Mouse (Mus musculus): Measurements from ENCODE around the gene Ctf1.
"Not testable (repeated sequence)": the region's sequence is repeated elsewhere in the genome, so short reads cannot be mapped to it uniquely, and the experiment has no call there.

Gene Ctf1

GRCm38 (mm10) chr7:127727898-127728297, 15.4 kb downstream of the Ctf1 start:
- no peak for DNase-seq (ENCODE audit: extremely low read depth, low read depth, low spot score)

- no peak for DNase-seq (ENCODE audit: extremely low read depth, low read depth, low spot score)
These were observed 17.6 kb downstream of the Ctf1 start for GRCm38 (mm10) chr7:127730170-127730569.

DNA sequence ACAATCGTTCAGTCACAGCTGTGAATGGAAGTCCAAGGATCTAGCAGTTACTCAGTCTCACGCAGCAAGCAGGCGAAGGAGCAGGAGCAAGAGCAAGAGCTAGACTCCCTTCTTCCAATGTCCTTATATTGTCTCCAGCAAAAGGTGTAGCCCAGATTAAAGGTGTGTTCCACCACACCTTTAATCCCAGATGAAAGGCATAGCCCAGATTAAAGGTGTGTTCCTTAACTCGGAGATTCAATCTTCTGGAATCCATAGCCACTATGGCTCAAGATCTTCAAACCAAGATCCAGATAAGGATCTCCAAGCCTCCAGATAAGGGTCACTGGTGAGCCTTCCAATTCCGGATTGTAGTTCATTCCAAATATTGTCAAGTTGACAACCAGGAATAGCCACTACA, 19.5 kb downstream of the Ctf1 start, which contains the start of gene Ctf2:
Gene Ctf2, minus strand, starts transcription at position 101 of the 400 bp plus-strand sequence.
- DNase-seq (ENCODE audit: extremely low read depth, low read depth, low spot score) = not testable (repeated sequence)

DNA sequence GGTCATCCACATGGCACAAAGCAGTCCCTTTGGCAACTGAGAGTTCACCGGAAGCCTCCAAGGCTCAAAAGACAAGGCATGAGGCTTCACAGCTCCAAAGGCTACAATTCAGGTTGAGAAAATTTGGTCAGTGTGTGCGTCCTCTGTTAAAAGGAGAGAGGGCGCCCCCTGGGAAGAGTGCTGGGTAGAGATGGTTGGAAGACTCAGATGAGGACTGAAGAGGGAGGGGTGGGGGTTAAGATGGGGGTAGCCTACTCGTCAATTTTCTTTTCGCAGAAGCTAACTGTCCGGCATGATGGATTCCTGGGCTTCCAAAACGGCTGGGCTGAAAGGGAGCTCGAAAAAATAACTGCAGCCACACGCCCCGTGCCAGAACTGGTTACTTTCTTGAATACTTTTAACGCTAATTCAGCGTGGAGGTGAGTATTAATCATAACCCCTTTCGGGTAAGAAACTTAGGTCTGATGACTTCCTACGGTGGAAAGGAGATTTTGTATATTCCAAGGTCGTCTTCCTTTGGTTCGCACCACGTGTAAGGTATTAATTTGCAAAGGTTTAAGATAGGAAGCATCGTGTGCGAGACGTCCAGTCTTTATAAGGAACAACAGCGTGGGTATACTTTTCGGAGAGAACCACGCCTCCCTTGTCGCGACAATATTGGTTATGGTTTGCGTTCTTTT, 32.0 kb downstream of the Ctf1 start, which contains the start of gene Fbxl19:
Gene Fbxl19, plus strand, starts transcription at position 178 of the 680 bp plus-strand sequence.
- DNase-seq (ENCODE audit: extremely low read depth, low read depth, low spot score) = no peak

- peak; percentile 86 for DNase-seq (ENCODE audit: extremely low read depth, low read depth, low spot score)
These were observed 32.7 kb downstream of the Ctf1 start for GRCm38 (mm10) chr7:127745251-127745651.

GRCm38 (mm10) chr7:127745652-127746493, 33.3 kb downstream of the Ctf1 start:
- peak; percentile 96 for DNase-seq (ENCODE audit: extremely low read depth, low read depth, low spot score)

GRCm38 (mm10) chr7:127746494-127747491, 34.3 kb downstream of the Ctf1 start:
- no peak for DNase-seq (ENCODE audit: extremely low read depth, low read depth, low spot score)

DNA sequence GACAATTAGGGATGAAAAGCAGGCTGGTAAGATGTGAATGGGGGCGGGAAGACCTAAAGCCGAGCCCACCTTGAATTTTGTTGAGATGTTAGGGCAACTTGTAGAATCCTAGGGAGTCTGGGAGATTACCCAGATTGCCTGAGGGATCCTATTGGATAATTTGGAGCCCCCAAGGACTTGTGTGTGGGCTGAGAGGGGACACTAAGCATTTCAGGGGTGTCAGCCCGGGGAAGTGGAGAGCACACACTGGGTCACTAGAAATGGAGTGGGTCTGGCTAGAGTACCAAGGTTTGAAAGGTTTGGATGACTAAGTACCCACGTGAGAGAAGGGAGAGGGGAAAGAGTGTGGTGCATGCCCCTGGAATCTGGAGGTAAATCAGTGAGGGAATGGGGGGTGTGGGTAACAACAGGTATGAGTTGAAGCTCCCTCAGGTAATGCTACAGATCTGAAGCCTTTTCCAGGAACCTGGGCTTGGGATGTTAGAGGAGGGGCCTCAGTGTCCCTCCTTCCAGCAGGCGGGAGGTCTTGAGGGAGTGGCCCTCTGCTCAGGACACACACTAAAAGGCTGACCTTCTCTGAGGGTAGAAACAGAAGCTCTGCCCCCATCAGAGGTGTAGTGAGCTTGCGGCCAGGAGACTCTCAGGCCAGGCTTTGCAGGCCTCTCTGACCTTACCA, 35.2 kb downstream of the Ctf1 start:
- no peak for DNase-seq (ENCODE audit: extremely low read depth, low read depth, low spot score)

- DNase-seq (ENCODE audit: extremely low read depth, low read depth, low spot score) = no peak
These were observed 35.7 kb downstream of the Ctf1 start for GRCm38 (mm10) chr7:127748235-127748560.

GRCm38 (mm10) chr7:127750131-127751127, 37.9 kb downstream of the Ctf1 start:
- peak; percentile 78 for DNase-seq (ENCODE audit: extremely low read depth, low read depth, low spot score)

DNA sequence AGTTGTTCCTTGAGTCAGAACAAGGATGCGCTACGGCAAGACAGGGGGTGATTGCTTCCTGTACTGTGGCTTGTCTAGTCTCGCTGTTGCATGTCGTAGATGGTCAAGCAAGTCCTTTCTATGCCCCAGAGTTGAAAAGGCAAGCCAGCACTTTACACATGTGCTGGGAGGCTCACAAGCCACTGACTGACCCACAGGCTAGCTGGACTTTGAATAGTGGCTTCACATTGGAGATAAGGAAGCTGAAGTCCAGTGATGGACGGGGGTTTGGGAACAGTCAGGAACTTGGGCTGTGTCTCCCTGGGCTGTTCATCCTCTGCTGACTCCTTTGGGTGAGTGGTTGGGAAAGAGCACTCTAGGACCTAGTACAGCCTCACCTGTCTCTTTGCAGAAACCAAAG, 39.1 kb downstream of the Ctf1 start:
- DNase-seq (ENCODE audit: extremely low read depth, low read depth, low spot score) = no peak

DNA sequence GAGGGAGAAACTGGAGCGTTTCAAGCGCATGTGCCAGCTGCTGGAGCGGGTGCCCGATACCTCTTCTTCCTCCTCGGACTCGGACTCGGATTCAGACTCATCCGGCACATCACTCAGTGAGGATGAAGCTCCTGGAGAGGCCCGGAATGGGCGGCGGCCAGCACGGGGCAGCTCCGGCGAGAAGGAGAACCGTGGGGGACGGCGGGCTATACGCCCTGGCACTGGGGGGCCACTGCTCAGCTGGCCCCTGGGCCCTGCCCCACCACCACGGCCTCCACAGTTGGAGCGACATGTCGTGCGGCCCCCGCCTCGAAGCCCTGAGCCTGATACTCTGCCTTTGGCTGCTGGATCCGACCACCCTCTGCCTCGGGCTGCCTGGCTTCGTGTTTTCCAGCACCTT, 39.5 kb downstream of the Ctf1 start:
- DNase-seq (ENCODE audit: extremely low read depth, low read depth, low spot score) = no peak

DNA sequence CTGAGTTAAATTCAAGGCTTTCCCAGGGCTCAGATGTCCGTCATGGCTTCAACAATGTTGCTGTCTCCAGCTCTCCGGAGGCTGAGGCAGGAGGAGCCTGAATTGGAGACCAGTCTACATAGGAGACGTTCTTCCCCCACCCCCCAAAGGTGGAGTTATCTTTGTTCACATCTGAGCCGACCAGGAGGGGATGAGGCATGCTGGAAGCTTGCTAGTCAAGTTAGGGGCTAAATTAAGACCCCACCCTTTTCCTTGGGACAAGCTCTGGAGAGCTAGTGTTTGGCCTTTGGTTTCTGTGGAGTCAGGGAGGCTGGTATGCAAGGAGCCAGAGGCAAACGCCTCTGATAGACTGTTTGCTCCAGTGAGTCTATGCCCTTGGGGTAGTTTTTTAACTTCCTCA, 40.6 kb downstream of the Ctf1 start:
- DNase-seq (ENCODE audit: extremely low read depth, low read depth, low spot score) = no peak

GRCm38 (mm10) chr7:127753741-127754140, 41.2 kb downstream of the Ctf1 start:
- no peak for DNase-seq (ENCODE audit: extremely low read depth, low read depth, low spot score)

DNA sequence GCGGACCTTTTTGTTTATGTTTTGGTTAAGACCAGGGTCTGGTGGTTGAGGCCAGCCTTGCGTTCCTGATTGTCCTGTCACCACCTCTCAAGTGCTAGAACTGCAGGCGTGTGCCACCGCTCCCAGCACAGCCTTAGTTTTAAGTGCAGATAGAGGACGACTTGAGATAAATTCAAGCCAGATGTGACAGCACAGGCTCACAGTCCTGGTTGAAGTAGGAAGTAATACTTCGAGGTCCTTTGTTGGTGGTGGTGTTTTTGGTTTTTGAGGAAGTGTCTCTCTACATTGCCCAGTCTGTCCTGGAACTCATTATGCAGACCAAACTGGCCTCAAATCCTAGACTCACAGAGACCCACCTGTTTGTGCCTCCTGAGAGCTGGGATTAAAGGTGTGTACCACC, 47.2 kb downstream of the Ctf1 start:
- no peak for DNase-seq (ENCODE audit: extremely low read depth, low read depth, low spot score)

GRCm38 (mm10) chr7:127760478-127760877, 47.9 kb downstream of the Ctf1 start:
- DNase-seq (ENCODE audit: extremely low read depth, low read depth, low spot score) = no peak

DNA sequence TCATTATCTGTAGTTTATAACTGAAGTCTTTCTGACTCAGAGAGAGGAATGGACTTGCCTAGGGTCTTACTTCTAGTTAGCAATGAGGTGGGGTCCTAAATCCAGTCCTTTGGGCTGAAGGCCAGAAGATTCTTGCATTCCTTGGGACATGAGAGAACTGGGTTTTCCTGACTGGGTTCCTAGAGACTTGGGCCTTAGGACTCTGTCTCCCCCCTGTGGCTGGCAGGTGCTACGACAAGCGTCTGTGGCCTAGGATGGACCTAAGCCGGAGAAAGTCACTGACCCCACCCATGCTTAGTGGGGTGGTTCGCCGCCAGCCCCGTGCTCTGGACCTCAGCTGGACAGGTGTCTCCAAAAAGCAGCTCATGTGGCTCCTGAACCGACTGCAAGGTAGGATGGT, 48.5 kb downstream of the Ctf1 start:
- DNase-seq (ENCODE audit: extremely low read depth, low read depth, low spot score) = no peak

DNA sequence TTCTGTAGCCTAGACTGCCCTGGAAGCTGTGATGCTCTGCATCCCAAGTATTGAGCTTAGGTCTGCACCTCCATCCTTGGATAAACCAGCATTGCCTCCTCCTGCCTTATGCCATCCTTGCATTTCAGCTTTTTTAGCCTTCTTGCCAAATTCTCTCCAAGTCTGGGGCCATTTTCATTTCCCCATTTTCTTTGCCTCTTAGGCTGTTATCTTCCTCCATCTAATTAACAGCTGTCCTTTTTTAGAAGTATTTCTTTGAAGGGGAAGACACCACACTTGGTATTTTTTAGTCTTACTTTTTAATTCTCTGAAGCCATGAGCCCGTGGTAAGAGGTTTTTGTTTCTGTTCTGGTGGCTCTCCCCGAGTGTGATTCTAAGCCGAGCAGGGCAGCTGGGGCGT, 51.1 kb downstream of the Ctf1 start:
- no peak for DNase-seq (ENCODE audit: extremely low read depth, low read depth, low spot score)

- no peak for DNase-seq (ENCODE audit: extremely low read depth, low read depth, low spot score)
These were observed 53.2 kb downstream of the Ctf1 start for GRCm38 (mm10) chr7:127765756-127766155.

Measured in fat pad, adult 2 months (tissue).